Mouse (Mus musculus): Measurements from ENCODE around the gene Kif2a. TPM values are rescaled to one million over a fixed set of nuclear protein-coding genes. Genes with fewer than 3 reads are reported as not detected.

Gene Kif2a
- 3.6 and 16.2 TPM in 2 replicates for polyA plus RNA-seq (2012; ENCODE audit: low replicate concordance)

DNA sequence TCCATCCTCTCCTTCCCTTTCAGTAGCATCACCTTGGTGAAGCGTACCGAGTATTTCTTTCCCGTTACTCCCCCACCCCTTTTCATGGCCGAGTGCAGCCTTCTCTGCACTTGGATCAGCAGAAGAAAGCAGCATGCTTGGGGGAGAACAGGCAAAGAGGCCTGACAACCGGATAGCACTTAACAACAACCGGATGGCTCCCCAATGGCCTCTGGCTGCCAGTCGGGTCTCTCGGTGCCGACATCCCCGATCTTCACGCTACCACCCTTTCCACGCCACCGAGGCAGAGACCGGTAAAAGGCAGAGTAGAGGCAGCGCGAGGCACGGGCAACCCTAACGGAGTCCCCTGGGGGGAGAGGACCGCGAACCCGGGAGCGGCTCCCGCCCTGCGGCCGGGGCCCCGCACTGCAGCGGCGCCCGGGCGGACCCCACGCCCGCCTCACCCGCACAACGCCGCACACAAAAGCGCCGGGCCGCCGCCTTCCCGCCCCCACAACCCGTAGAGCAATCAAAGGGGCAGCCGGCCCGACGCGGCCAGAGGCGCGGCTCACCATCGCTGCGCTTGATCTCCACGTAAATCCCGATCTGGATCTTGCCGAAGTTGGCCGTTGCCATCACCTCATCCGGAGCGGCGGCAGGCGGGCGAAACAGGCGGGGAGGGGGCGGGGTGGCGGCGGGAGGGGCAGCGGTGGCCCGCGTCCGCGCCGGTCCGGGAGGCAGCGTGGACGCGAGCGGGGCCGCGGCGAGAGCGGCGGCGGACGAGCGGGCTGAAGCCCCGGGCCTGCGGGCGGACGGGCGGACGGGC lies at the start of gene Kif2a:
TSS of gene Kif2a (minus strand) at position 666 of the 805 bp plus-strand sequence.

DNA sequence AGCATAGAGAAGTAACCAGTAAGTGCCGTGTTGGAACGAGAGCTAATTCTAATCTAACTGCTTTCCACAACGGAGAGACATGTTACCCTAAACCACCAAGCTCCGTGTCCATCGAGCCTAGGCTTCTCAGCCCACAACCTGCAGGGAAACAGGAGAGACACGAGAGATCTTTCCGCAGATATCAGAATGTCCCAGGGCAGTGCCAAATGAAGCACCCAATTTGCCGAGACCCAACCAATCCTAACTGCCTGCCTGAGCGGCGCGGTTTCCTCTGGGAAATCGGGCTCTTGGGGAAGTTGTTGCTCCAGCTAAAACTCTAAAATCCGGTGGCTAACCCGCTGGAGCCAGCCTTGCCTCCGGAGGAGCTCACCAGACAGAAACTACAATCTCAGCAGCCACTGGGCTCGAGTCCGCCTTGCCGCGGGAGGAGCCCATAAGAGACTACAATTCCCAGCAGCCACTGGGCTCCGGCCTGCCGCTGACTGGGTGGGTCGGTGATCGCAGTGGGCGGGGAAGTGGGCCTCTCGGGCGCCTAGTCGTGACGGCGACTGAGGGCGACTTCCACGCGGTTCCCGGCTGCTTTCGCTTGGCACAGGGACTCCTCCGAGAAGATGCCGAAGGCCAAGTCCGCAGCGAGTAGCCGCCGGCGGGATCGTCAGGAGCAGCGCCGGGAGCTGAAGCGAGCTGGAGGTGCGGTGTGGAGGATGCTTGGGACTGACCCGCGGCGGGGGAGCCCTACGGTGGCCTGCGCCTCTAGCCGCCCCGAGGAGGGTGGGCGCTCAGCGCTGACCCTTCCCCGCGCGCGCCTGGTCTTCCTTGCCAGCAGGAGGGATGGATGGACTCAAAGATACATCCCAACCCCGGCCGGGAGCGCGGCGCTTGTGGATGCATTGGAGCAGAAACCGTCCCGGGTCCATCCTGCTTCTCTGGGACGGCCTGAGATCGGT lies 75.1 kb downstream of the Kif2a start, which contains the start of gene Dimt1:
TSS of gene Dimt1 (plus strand) at position 534 of the 947 bp plus-strand sequence.

DNA sequence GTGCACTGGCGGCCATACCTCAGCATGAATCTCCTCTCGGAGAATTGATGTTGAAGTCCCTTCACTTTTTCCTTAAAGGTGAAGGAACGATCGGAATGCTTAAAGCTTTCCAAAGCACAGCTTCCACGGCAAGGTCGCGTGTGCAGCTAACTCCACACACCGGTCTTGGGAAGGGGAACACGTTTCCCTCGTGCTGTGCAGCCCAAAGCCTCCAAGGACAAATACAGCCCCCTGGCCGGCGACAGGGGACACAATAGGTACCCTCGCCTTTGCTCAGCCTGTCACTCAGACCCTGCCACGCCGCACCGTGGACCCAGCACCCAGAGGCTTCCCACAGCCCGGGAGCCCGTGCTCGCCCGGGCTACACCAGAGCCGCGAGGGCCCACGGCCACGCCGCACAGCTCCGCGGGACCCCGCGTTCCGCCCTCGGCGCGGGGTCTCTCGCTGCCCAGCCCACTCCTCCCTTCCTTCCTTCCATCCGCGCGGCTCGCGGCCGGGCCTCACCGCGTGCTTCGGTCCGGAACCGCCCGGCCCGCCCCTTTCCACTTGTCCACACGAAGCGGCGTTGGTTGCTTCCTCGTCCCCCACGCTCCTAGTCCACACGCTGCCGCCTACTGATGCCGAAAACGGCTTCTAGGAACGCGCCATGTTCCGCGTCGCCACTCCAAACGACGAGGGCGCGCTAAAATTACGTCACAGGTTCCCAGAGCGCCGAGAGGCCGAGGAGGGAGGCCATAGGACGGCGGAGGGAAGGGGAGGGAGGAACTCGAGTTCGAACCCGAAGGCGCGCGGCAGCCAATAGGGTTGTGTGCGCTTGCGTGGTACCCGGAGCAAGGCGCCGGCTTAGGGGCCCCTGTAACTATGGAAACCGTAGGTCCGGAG lies 85.4 kb downstream of the Kif2a start, which contains the start of gene Ipo11:
TSS of gene Ipo11 (minus strand) at position 703 of the 882 bp plus-strand sequence.

Other genes with a start within 250 kb of the Kif2a start
- 5.4 and 17.2 TPM in 2 replicates for gene Ipo11, start 85.2 kb downstream of the Kif2a start, polyA plus RNA-seq (2012; ENCODE audit: low replicate concordance)
- 26.0 and 34.6 TPM in 2 replicates for gene Dimt1, start 75.0 kb downstream of the Kif2a start, polyA plus RNA-seq (2012; ENCODE audit: low replicate concordance)